Mouse (Mus musculus): ENCODE data around the gene Bloc1s4.

DNA sequence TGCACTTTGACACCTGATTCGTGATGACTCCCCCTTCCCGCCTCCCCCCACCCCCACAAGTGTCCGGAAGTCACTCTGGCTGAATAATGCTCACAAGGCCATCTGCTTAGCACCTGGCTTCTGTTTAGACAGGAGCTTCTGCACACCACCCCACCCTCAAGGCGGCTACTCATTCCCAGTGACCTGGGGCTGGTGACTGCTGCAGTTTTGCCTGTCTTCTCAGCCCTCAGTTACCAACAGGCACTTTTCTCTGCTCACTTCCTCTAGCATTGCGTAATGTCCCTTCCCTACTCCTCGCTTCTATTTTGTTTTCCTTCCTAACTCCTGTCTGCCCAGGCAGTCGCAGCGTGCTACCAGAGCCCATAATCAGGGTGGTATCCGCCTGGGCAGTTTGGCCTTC is 43.4 kb upstream of the Bloc1s4 start:
- no peak for TF ChIP-seq POLR2A (IDR thresholded peaks at IDR 0.05; ENCODE audit: borderline replicate concordance, low read depth, low read length)
- no peak for TF ChIP-seq CTCF (IDR thresholded peaks at IDR 0.05; ENCODE audit: low read depth, low read length)

All from bone marrow macrophage, adult 2 months (primary cell).